Mouse (Mus musculus) forebrain, embryonic 12.5 days (tissue): ENCODE data around the gene Slc7a7. TPM values are rescaled to one million over a fixed set of nuclear protein-coding genes. Genes with fewer than 3 reads are reported as not detected.
"Not testable (repeated sequence)": the region's sequence is repeated elsewhere in the genome, so short reads cannot be mapped to it uniquely, and the experiment has no call there.

ENCODE experiments used
- ATAC-seq: fragments of 200-750 bp; cut with Nextera tagmentation; 2 replicates; pipeline ENCODE4 v1.8.0; 2017; ENCODE audit warnings: moderate TSS enrichment; ENCODE audit not compliant: low FRiP score
- H3K27ac ChIP-seq: fragments of 300-500 bp; sonication (generic); 2 replicates; pipeline ENCODE4 v1.5.1; 2016; ENCODE audit warnings: mild to moderate bottlenecking
- H3K27me3 ChIP-seq: fragments of 300-500 bp; sonication (generic); 2 replicates; pipeline ENCODE4 v1.6.1; 2016; ENCODE audit warnings: mild to moderate bottlenecking
- H3K36me3 ChIP-seq: fragments of 300-500 bp; sonication (generic); replicated peaks from 2 replicates; pipeline ENCODE4 v1.6.1; 2016; ENCODE audit warnings: mild to moderate bottlenecking
- H3K4me1 ChIP-seq: fragments of 300-500 bp; sonication (generic); 2 replicates; pipeline ENCODE4 v1.6.1; 2016
- H3K4me2 ChIP-seq: fragments of 300-500 bp; sonication (generic); 2 replicates; pipeline ENCODE4 v1.6.1; 2016; ENCODE audit warnings: mild to moderate bottlenecking, moderate library complexity
- H3K4me3 ChIP-seq: fragments of 300-500 bp; sonication (generic); replicated peaks from 2 replicates; pipeline ENCODE4 v1.5.1; 2016; ENCODE audit warnings: mild to moderate bottlenecking
- H3K9ac ChIP-seq: fragments of 300-500 bp; sonication (generic); 2 replicates; pipeline ENCODE4 v1.6.1; 2016; ENCODE audit warnings: mild to moderate bottlenecking
- H3K9me3 ChIP-seq: fragments of 300-500 bp; sonication (generic); 2 replicates; pipeline ENCODE4 v1.6.1; 2016
- WGBS: fragments of 180-500 bp; shearing (Covaris S2); methylation state at CpG from one replicate; pipeline ENCODE4 v1.1.7; 2016; 5-methylcytosine and 5-hydroxymethylcytosine counted together
- polyA plus RNA-seq: library from polyadenylated mRNA; unstranded; fragments of >200 nt; fragmentation: Nextera tagmentation; extraction: Ambion mirVana; gene quantifications from 2 replicates; pipeline ENCODE4 v1.2.1, GENCODE M21; 2016

The Slc7a7 gene
- polyA plus RNA-seq, 1 experiment from 2014 or later: 4.2 TPM

DNA sequence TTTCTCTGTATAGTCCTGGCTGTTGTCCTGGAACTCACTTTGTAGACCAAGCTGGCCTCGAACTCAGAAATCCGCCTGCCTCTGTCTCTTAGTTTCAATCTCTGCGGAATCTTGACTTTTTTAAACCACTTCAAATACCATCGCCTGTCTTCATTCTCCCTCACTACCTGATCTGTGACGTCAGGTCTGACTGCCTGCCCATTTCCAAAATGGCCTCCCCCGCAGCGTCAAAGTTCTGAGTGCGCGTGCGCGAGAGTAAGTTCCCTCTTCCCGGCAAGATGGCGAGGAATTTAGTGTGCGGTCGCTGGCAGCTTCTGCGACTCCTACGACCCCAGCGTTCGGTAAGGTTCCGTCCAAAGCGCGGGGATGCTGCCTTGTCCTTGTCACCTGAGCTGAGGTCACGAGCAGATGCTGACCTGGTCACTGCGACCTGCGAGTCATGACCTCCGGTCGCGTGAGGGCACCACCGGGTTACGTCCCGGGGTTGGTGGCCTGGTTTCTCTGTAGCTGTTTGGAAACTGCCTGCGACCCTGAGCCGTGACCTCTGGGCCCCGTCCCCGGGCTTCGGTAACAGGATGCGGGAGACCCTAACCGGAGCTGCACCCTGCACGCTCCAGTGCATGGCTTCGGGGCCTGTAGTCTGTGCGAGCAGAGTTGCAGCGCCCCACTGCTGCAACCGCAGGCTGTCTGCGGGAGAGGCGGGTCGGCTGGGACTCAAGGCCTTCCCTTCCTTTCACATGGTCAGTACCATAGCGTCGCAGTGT, 56.8 kb downstream of the Slc7a7 start, which contains the start of gene Oxa1l:
Gene Oxa1l, plus strand, starts transcription at position 258 of the 764 bp plus-strand sequence.
- peak; percentile 91 for ATAC-seq
- peak within 1 kb of the TSS; percentile 82 for H3K27ac ChIP-seq
- H3K4me3 ChIP-seq: peak within 1 kb of the TSS; percentile 91
- H3K27me3 ChIP-seq: no peaks in the 10 kb centered on the region
- H3K9ac ChIP-seq: peak within 1 kb of the TSS; percentile 92
- no peaks in the 10 kb centered on the region for H3K9me3 ChIP-seq
- peaks cover 15% of the 10 kb centered on the region for H3K4me1 ChIP-seq
- under 1% methylated on average over 48 of the region's 48 CpGs for WGBS
- peaks cover 27% of the 10 kb centered on the region for H3K36me3 ChIP-seq
- H3K4me2 ChIP-seq: peak within 1 kb of the TSS; percentile 79

DNA sequence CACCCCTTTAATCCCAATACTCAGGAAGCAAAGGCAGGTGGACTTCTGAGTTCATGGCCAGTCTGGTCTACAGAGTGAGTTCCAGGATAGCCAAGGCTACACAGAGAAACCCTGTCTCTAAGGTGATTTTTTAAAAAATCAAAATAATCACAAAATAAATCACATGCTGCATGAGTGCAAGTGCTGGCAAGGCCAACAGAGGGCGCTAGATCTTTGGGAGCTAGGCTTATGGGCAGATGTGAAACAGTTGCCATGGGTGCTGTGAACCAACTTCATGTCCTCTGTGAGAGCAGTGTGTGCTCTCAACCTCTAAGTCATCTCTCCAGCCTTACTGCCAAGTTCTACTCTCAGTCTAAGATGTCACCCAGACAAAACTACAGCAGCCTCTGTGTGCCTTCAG, 63.2 kb downstream of the Slc7a7 start:
- Histone ChIP-seq H3K9ac (no peak overlapping the region), H3K27me3 (no peaks in the 10 kb centered on the region), H3K9me3 (0 out of 2 replicates have a peak, but pooled peaks cover 5% of the 10 kb centered on the region), H3K27ac (no peak overlapping the region), H3K4me3 (no peak overlapping the region), H3K4me1 (no peaks in the 10 kb centered on the region), H3K4me2 (no peak overlapping the region), H3K36me3 (no peaks in the 10 kb centered on the region)
- 41% methylated on average over 1 of the region's 1 CpGs for WGBS
- no peak for ATAC-seq

DNA sequence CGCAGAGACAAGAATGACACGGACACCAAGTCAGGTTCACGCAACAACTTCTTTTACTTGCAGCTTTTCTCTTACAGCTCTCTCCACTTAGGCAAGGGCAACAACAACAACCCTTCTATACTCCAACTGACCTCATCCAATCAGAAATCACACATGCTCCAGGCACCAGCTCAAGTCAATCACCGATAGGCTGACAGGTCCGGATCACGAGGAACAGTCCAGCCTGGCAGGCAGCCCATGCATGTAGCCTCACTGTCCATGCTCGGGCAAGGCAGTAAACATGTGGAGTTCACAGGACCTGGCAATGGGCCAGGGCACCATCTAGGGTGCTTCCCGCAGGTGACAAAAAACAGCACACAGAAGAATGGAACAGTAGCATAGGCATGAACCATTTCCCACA, 65.3 kb downstream of the Slc7a7 start:
- H3K27me3 ChIP-seq: no peaks in the 10 kb centered on the region
- 0 out of 2 replicates have a peak, but pooled peaks cover 5% of the 10 kb centered on the region for H3K9me3 ChIP-seq
- H3K4me3 ChIP-seq: no peak overlapping the region
- WGBS: 89% methylated on average over 8 of the region's 8 CpGs
- H3K4me2 ChIP-seq: no peak overlapping the region
- no peak for ATAC-seq
- no peaks in the 10 kb centered on the region for H3K36me3 ChIP-seq
- H3K9ac ChIP-seq: no peak overlapping the region
- no peaks in the 10 kb centered on the region for H3K4me1 ChIP-seq
- H3K27ac ChIP-seq: no peak overlapping the region

DNA sequence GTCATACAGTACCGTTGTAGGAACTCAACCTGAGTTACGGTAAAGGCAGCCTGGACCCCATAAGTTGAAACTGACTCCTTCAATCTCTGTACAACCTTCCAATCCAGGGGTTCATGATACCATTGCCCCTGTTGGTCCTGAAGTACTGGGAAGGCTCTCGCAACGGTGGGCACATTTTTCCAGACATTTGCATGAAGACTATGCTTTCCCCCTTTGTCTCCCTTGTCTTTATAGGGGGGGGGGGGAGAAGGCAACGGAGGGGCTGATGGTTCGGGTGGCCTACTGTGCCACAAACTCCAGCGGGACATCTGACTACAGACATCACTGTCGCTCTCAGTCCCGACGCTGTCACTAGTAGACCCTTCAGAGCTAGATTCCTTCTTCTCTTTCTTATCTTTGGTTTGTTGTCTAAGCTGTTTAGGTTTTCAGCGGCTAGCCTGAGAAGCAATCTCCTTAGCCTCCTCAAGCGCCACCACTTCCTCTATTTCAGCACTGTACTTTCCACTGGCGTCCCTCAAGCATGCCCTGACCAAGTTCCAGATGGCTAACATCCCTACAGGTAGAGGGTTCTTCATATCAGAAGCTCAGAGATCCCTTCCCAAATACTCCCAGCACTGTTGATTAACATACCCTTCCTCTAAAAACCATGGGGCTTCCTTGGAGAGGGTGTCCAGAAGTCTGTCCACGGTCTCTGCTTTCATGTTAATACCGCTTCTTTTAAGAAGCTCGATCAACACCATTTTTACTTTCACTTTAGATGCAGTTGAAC, 66.6 kb downstream of the Slc7a7 start:
- H3K4me2 ChIP-seq, H3K9me3 ChIP-seq, H3K9ac ChIP-seq, H3K4me3 ChIP-seq, H3K27ac ChIP-seq, H3K4me1 ChIP-seq, ATAC-seq, H3K36me3 ChIP-seq, H3K27me3 ChIP-seq: not testable (repeated sequence)
- 94% methylated on average over 16 of the region's 16 CpGs for WGBS

DNA sequence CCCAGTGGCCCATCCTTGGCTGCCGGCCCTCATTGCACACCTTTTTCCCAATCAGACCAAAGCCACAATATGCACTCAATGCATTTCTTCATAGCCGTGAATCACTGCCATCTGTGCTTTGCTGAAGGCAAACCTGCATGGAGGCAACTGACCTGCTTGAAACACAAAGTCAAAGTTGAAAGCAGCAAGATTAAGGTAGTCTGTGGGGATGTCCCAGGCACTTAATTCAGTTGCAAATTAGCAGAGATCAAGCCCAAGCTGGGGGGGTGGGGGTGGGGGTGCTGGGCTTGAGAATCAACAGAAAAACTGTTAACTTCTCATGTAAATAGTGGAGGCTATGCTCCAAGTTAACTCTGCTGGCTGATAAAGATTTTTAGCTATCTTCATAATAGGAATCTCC, 75.8 kb downstream of the Slc7a7 start:
- WGBS: 49% methylated on average over 2 of the region's 2 CpGs
- H3K27ac ChIP-seq, ATAC-seq: not testable (repeated sequence)

DNA sequence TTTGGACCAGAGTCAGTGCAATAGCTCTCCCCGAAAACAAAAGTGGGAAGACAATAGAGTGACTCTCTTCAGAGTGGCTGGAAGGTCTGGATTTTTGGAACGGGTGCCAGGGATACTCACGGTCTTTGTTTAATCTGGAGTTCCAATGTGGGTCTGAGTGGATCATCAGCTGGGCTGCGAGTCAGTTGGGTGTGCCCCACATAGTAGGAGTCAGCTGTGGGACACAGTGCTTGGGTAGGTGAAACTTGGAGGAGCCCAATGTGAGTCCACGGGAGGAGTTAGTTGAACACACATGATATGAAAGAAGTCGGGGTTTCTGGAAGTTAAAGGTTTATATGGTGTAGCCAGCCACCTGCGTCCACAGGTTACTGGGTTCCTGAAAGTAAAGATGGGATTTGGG, 76.7 kb downstream of the Slc7a7 start:
- Histone ChIP-seq H3K27me3 (no peaks in the 10 kb centered on the region), H3K4me1 (no peaks in the 10 kb centered on the region), H3K27ac (no peak overlapping the region), H3K36me3 (no peaks in the 10 kb centered on the region), H3K4me3 (no peak overlapping the region), H3K9ac (no peak overlapping the region), H3K4me2 (no peak overlapping the region), H3K9me3 (no peaks in the 10 kb centered on the region)
- ATAC-seq: no peak
- WGBS: 60% methylated on average over 7 of the region's 7 CpGs

More for the DNA sequence above, 75.8 kb downstream of the Slc7a7 start:
- H3K36me3 ChIP-seq, H3K4me1 ChIP-seq, H3K4me2 ChIP-seq, H3K9me3 ChIP-seq, H3K27me3 ChIP-seq, H3K9ac ChIP-seq, H3K4me3 ChIP-seq: not testable (repeated sequence)

DNA sequence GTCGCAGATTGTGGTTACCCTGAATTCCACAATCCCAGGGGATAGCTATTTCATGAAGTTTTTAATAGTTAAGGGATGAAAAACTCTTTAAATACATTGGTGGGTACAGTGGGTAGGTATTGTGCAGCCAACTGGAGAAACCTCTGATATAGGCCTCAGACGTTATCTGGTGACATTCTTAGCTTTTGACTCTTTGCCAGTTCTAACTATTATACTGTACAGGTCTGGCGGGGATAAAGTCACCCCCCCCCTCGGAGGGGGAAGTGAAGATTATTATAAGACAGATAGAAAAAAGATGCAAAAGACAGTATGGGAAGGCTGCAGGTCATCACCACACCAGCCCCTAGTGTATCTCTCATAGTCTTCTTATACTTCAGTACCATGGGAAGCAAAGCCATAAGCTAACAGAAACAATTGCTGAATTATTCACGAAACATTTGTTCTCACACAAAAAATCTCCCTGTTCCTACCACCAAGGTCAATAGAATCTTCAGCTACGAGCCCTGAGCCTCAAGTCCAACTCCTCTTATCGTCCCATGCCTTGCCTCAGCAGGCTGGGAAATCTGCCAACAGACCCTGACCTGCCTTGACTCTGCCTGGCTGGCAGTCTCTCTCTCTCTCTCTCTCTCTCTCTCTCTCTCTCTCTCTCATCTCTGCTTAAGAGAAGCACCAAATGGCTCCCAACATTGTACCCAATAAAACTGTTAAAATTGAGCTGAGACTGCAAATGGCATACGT, 84.0 kb downstream of the Slc7a7 start:
- H3K9ac ChIP-seq: no peak overlapping the region
- no peaks in the 10 kb centered on the region for H3K9me3 ChIP-seq
- WGBS: 77% methylated on average over 8 of the region's 8 CpGs
- H3K4me3 ChIP-seq: no peak overlapping the region
- no peak for ATAC-seq
- peaks cover 20% of the 10 kb centered on the region for H3K4me1 ChIP-seq
- H3K27ac ChIP-seq: peak overlapping the region; percentile 91
- no peaks in the 10 kb centered on the region for H3K27me3 ChIP-seq
- no peak overlapping the region for H3K4me2 ChIP-seq
- H3K36me3 ChIP-seq: no peaks in the 10 kb centered on the region

DNA sequence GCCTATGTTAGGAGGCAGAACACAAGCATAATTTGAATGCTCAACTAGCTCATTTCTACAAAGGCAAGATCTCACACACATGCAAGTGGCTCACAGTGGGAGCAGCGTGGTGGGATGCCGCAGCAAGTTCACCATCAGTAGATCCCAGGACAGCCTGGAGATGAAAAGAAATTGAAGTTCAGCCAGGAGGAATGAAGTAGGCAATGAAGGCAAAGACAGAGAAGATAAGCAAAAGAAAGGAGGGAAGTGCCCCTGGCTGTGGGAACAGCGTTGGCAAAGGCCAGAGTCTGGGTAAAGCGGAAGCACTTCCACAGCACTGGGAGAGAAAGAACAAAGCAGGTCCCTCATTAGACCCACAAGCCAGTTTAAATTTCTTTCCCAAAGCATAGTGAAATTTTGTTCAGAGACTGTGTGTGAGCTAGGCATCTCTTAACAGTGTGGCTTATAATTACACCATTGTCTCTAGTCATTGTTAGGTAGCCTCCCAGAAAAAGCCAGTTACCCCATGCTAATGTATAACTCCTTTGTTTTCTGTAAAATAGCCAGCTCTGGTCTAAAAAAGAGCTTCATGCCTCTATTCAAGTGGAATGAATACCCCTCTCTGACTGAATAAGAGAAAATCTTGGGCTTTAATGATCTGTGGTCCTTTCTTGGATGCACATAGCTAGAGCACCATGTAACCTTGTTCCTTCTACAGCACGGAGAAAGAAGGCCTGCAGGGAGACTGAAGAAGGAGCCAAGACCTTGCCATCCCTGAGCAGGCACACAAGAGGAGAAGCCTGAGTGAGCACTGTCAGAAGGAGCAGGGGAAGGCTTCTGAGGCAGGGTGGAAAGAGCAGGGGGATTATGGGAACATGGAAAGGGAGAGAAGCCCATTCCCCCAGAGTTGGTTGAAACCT, 85.2 kb downstream of the Slc7a7 start:
- Histone ChIP-seq H3K4me2 (no peak overlapping the region), H3K27ac (peak overlapping the region; percentile 91), H3K27me3 (no peaks in the 10 kb centered on the region), H3K36me3 (no peaks in the 10 kb centered on the region), H3K4me3 (no peak overlapping the region), H3K9me3 (no peaks in the 10 kb centered on the region), H3K9ac (no peak overlapping the region), H3K4me1 (peaks cover 20% of the 10 kb centered on the region)
- 14% methylated on average over 5 of the region's 5 CpGs for WGBS
- ATAC-seq: peak; percentile 92

DNA sequence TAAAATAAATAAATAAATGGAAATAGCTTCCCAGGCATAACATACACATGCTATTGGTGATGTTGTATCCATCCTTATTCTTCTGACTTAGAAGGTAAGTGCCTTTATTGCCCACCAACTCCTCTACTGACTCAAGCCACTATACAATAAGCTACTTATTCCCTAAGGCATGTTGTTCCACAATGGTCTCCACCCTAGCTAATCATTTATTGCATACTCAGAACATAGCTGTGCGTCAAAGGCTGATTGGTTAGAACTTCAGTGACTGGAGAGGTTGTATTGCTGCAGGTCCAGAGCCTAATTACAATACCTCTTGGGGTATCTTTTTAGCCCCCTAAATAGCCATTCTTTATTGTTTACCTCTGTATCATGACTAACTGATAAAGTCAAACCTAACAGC, 86.4 kb downstream of the Slc7a7 start:
- WGBS: 69% methylated on average over 1 of the region's 1 CpGs
- no peaks in the 10 kb centered on the region for H3K27me3 ChIP-seq
- H3K9me3 ChIP-seq: no peaks in the 10 kb centered on the region
- ATAC-seq: no peak
- peaks cover 20% of the 10 kb centered on the region for H3K4me1 ChIP-seq
- no peaks in the 10 kb centered on the region for H3K36me3 ChIP-seq
- H3K9ac ChIP-seq: no peak overlapping the region
- no peak overlapping the region for H3K4me3 ChIP-seq
- H3K4me2 ChIP-seq: no peak overlapping the region
- H3K27ac ChIP-seq: 0 out of 2 replicates have a peak overlapping the region, but pooled peaks have one; percentile 9

DNA sequence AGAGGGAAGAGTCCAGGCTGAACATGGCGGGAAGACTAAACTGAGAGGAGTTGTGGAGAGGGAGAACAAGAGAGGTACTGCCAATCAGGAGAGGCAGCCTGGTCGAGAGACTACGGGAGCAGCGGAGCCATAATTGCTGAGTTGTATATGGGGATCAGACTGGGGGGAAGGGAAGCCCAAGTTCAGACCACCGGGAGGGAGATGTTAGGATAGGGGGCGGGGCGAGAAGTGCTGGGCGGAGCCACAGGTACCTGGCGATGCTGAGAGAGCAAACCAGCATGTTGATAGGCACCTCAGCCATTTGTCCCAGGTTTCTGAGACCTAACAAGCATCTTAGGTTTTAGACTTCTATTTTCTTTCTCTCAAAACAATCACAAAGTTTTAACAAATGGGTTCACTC, 88.4 kb downstream of the Slc7a7 start:
- H3K4me2 ChIP-seq: no peak overlapping the region
- H3K9ac ChIP-seq: no peak overlapping the region
- H3K4me1 ChIP-seq: peaks cover 20% of the 10 kb centered on the region
- WGBS: 50% methylated on average over 9 of the region's 9 CpGs
- H3K27me3 ChIP-seq: no peaks in the 10 kb centered on the region
- H3K4me3 ChIP-seq: no peak overlapping the region
- ATAC-seq: no peak
- no peaks in the 10 kb centered on the region for H3K36me3 ChIP-seq
- H3K9me3 ChIP-seq: no peaks in the 10 kb centered on the region
- no peak overlapping the region for H3K27ac ChIP-seq

DNA sequence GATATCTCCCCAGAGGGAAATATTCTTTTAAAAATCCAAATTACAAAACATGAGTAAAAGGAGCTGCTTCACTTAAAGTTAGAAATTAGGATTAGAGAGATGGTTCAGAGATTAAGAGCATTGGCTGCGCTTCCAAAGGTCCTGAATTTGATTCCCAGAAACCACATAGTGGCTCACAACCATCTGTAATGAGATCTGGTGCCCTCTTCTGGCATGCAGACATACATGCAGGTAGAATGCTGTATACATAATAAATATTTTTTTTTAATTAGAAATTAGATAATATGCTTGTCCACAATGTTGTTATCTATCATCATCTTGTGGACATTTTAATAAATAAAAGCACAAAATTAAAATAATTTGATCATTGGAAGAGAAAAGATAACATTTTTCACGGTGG, 89.0 kb downstream of the Slc7a7 start:
- Histone ChIP-seq H3K27ac (no peak overlapping the region), H3K4me3 (no peak overlapping the region), H3K36me3 (no peaks in the 10 kb centered on the region), H3K4me1 (peaks cover 17% of the 10 kb centered on the region), H3K9me3 (no peaks in the 10 kb centered on the region), H3K9ac (no peak overlapping the region), H3K27me3 (no peaks in the 10 kb centered on the region), H3K4me2 (no peak overlapping the region)
- WGBS: 88% methylated on average over 2 of the region's 2 CpGs
- no peak for ATAC-seq
